Mouse (Mus musculus): ENCODE measurements at regions not wholly inside any gene's neighbourhood (a gene's known extent, or its start where the extent isn't known, plus 50 kb on each side); places are given as distances from the start of the nearest gene placed in this dataset.

- DNase-seq (ENCODE audit: low spot score) (no peak), ATAC-seq (ENCODE audit: low FRiP score) (no peak)
- 34% methylated on average over 2 of the region's 2 CpGs for WGBS
- Histone ChIP-seq H3K36me3 (ENCODE audit: control insufficient read depth, insufficient read depth, low read length) (no peaks in the 10 kb centered on the region), H3K4me2 (replicated peaks; ENCODE audit: low read depth, low read length) (no peak overlapping the region), H3K9ac (ENCODE audit: low read depth, low read length) (no peak overlapping the region), H3K9me3 (ENCODE audit: control insufficient read depth, low read length) (no peaks in the 10 kb centered on the region), H3K27me3 (ENCODE audit: control insufficient read depth, insufficient read depth, low read length) (no peaks in the 10 kb centered on the region), H3K27ac (ENCODE audit: low read depth, low read length) (no peak overlapping the region), H3K4me1 (replicated peaks; ENCODE audit: control insufficient read depth, insufficient read depth, low read length) (no peaks in the 10 kb centered on the region), H3K4me3 (ENCODE audit: low read depth, low read length) (no peak overlapping the region)
Observed at GRCm38 (mm10) chr12:39038656-39039055, 259.5 kb downstream of the Etv1 start.

- Histone ChIP-seq H3K4me2 (replicated peaks; ENCODE audit: low read depth, low read length) (no peak overlapping the region), H3K27me3 (ENCODE audit: control insufficient read depth, insufficient read depth, low read length) (no peaks in the 10 kb centered on the region), H3K27ac (ENCODE audit: low read depth, low read length) (no peak overlapping the region), H3K9me3 (ENCODE audit: control insufficient read depth, low read length) (no peaks in the 10 kb centered on the region), H3K4me3 (ENCODE audit: low read depth, low read length) (no peak overlapping the region), H3K9ac (ENCODE audit: low read depth, low read length) (no peak overlapping the region), H3K4me1 (replicated peaks; ENCODE audit: control insufficient read depth, insufficient read depth, low read length) (no peaks in the 10 kb centered on the region), H3K36me3 (ENCODE audit: control insufficient read depth, insufficient read depth, low read length) (no peaks in the 10 kb centered on the region)
- DNase-seq (ENCODE audit: low spot score) = no peak
- ATAC-seq (ENCODE audit: low FRiP score) = no peak
Observed at GRCm38 (mm10) chr12:39047126-39047525, 267.9 kb downstream of the Etv1 start.

- WGBS = 84% methylated on average over 6 of the region's 6 CpGs
- ATAC-seq (ENCODE audit: low FRiP score) (no peak), DNase-seq (ENCODE audit: low spot score) (no peak)
- Histone ChIP-seq H3K4me3 (ENCODE audit: low read depth, low read length) (no peak overlapping the region), H3K9ac (ENCODE audit: low read depth, low read length) (no peak overlapping the region), H3K27me3 (ENCODE audit: control insufficient read depth, insufficient read depth, low read length) (no peaks in the 10 kb centered on the region), H3K27ac (ENCODE audit: low read depth, low read length) (no peak overlapping the region), H3K4me2 (replicated peaks; ENCODE audit: low read depth, low read length) (no peak overlapping the region), H3K9me3 (ENCODE audit: control insufficient read depth, low read length) (no peaks in the 10 kb centered on the region), H3K4me1 (replicated peaks; ENCODE audit: control insufficient read depth, insufficient read depth, low read length) (no peaks in the 10 kb centered on the region), H3K36me3 (ENCODE audit: control insufficient read depth, insufficient read depth, low read length) (no peaks in the 10 kb centered on the region)
Observed at GRCm38 (mm10) chr12:39048441-39048840, 269.3 kb downstream of the Etv1 start.

- WGBS = 92% methylated on average over 1 of the region's 1 CpGs
- ATAC-seq (ENCODE audit: low FRiP score) = no peak
- no peak overlapping the region for H3K4me3 ChIP-seq (ENCODE audit: low read depth, low read length)
- H3K9me3 ChIP-seq (ENCODE audit: control insufficient read depth, low read length) = no peaks in the 10 kb centered on the region
- no peaks in the 10 kb centered on the region for H3K4me1 ChIP-seq (replicated peaks; ENCODE audit: control insufficient read depth, insufficient read depth, low read length)
- no peak overlapping the region for H3K9ac ChIP-seq (ENCODE audit: low read depth, low read length)
- DNase-seq (ENCODE audit: low spot score) = peak; percentile 9
- no peak overlapping the region for H3K27ac ChIP-seq (ENCODE audit: low read depth, low read length)
- no peaks in the 10 kb centered on the region for H3K27me3 ChIP-seq (ENCODE audit: control insufficient read depth, insufficient read depth, low read length)
- no peaks in the 10 kb centered on the region for H3K36me3 ChIP-seq (ENCODE audit: control insufficient read depth, insufficient read depth, low read length)
- H3K4me2 ChIP-seq (replicated peaks; ENCODE audit: low read depth, low read length) = no peak overlapping the region
Observed at GRCm38 (mm10) chr12:39048958-39049357, 269.8 kb downstream of the Etv1 start.

GRCm38 (mm10) chr12:39070331-39071045 is 291.3 kb downstream of the Etv1 start:
- no peak overlapping the region for H3K27ac ChIP-seq (ENCODE audit: low read depth, low read length)
- no peaks in the 10 kb centered on the region for H3K27me3 ChIP-seq (ENCODE audit: control insufficient read depth, insufficient read depth, low read length)
- H3K4me3 ChIP-seq (ENCODE audit: low read depth, low read length) = no peak overlapping the region
- H3K9ac ChIP-seq (ENCODE audit: low read depth, low read length) = no peak overlapping the region
- H3K4me2 ChIP-seq (replicated peaks; ENCODE audit: low read depth, low read length) = no peak overlapping the region
- H3K4me1 ChIP-seq (replicated peaks; ENCODE audit: control insufficient read depth, insufficient read depth, low read length) = no peaks in the 10 kb centered on the region
- no peaks in the 10 kb centered on the region for H3K9me3 ChIP-seq (ENCODE audit: control insufficient read depth, low read length)
- ATAC-seq (ENCODE audit: low FRiP score) (no peak), DNase-seq (ENCODE audit: low spot score) (no peak)
- no peaks in the 10 kb centered on the region for H3K36me3 ChIP-seq (ENCODE audit: control insufficient read depth, insufficient read depth, low read length)
- WGBS = 85% methylated on average over 4 of the region's 4 CpGs

- ATAC-seq (ENCODE audit: low FRiP score) (peak; percentile 47), DNase-seq (ENCODE audit: low spot score) (no peak)
- Histone ChIP-seq H3K4me3 (ENCODE audit: low read depth, low read length) (no peak overlapping the region), H3K9ac (ENCODE audit: low read depth, low read length) (no peak overlapping the region), H3K9me3 (ENCODE audit: control insufficient read depth, low read length) (no peaks in the 10 kb centered on the region), H3K4me1 (replicated peaks; ENCODE audit: control insufficient read depth, insufficient read depth, low read length) (no peaks in the 10 kb centered on the region), H3K27me3 (ENCODE audit: control insufficient read depth, insufficient read depth, low read length) (no peaks in the 10 kb centered on the region), H3K36me3 (ENCODE audit: control insufficient read depth, insufficient read depth, low read length) (no peaks in the 10 kb centered on the region), H3K27ac (ENCODE audit: low read depth, low read length) (no peak overlapping the region), H3K4me2 (replicated peaks; ENCODE audit: low read depth, low read length) (no peak overlapping the region)
- WGBS = 78% methylated on average over 15 of the region's 15 CpGs
Observed at GRCm38 (mm10) chr12:39073289-39074022, 294.3 kb downstream of the Etv1 start.

GRCm38 (mm10) chr12:39086285-39086684 is 307.1 kb downstream of the Etv1 start:
- ATAC-seq (ENCODE audit: low FRiP score) (no peak), DNase-seq (ENCODE audit: low spot score) (no peak)
- Histone ChIP-seq H3K27me3 (ENCODE audit: control insufficient read depth, insufficient read depth, low read length) (no peaks in the 10 kb centered on the region), H3K9ac (ENCODE audit: low read depth, low read length) (no peak overlapping the region), H3K4me2 (replicated peaks; ENCODE audit: low read depth, low read length) (no peak overlapping the region), H3K36me3 (ENCODE audit: control insufficient read depth, insufficient read depth, low read length) (no peaks in the 10 kb centered on the region), H3K27ac (ENCODE audit: low read depth, low read length) (no peak overlapping the region), H3K9me3 (ENCODE audit: control insufficient read depth, low read length) (no peaks in the 10 kb centered on the region), H3K4me1 (replicated peaks; ENCODE audit: control insufficient read depth, insufficient read depth, low read length) (no peaks in the 10 kb centered on the region), H3K4me3 (ENCODE audit: low read depth, low read length) (no peak overlapping the region)
- 92% methylated on average over 4 of the region's 4 CpGs for WGBS

- Histone ChIP-seq H3K4me1 (replicated peaks; ENCODE audit: control insufficient read depth, insufficient read depth, low read length) (no peaks in the 10 kb centered on the region), H3K36me3 (ENCODE audit: control insufficient read depth, insufficient read depth, low read length) (no peaks in the 10 kb centered on the region), H3K9me3 (ENCODE audit: control insufficient read depth, low read length) (no peaks in the 10 kb centered on the region), H3K4me2 (replicated peaks; ENCODE audit: low read depth, low read length) (no peak overlapping the region), H3K27ac (ENCODE audit: low read depth, low read length) (no peak overlapping the region), H3K27me3 (ENCODE audit: control insufficient read depth, insufficient read depth, low read length) (no peaks in the 10 kb centered on the region), H3K4me3 (ENCODE audit: low read depth, low read length) (no peak overlapping the region), H3K9ac (ENCODE audit: low read depth, low read length) (no peak overlapping the region)
- no peak for DNase-seq (ENCODE audit: low spot score)
- WGBS = 17% methylated on average over 5 of the region's 5 CpGs
- no peak for ATAC-seq (ENCODE audit: low FRiP score)
Observed at GRCm38 (mm10) chr12:39094638-39095230, 315.6 kb downstream of the Etv1 start.

All from hindbrain, embryonic 11.5 days (tissue).